Mouse (Mus musculus) embryonic facial prominence, embryonic 11.5 days (tissue): ENCODE measurements at regions not wholly inside any gene's neighbourhood (a gene's known extent, or its start where the extent isn't known, plus 50 kb on each side); places are given as distances from the start of the nearest gene placed in this dataset.

ENCODE experiments used
- ATAC-seq: fragments of 200-750 bp; cut with Nextera tagmentation; replicated peaks from 2 replicates; pipeline ENCODE4 v1.8.0; 2017; ENCODE audit warnings: low read depth; ENCODE audit not compliant: insufficient number of reproducible peaks, low FRiP score, low TSS enrichment
- DNase-seq: peaks from one replicate; pipeline ENCODE4 v3.0.0-alpha.2; 2015; ENCODE audit warnings: low spot score
- H3K27ac ChIP-seq: fragments of 300-500 bp; sonication (generic); replicated peaks from 2 replicates; pipeline ENCODE4 v1.5.1; 2014; ENCODE audit warnings: mild to moderate bottlenecking, low read depth, low read length, control low read depth
- H3K27me3 ChIP-seq: fragments of 300-500 bp; sonication (generic); 2 replicates; pipeline ENCODE4 v1.6.1; 2014; ENCODE audit warnings: mild to moderate bottlenecking, low read length, moderate library complexity, mixed read lengths; ENCODE audit not compliant: control insufficient read depth, insufficient read depth
- H3K36me3 ChIP-seq: fragments of 300-500 bp; sonication (generic); replicated peaks from 2 replicates; pipeline ENCODE4 v1.6.1; 2014; ENCODE audit warnings: low read depth, mild to moderate bottlenecking, low read length, moderate library complexity, mixed read lengths; ENCODE audit not compliant: control insufficient read depth, insufficient read depth
- H3K4me1 ChIP-seq: fragments of 300-500 bp; sonication (generic); 2 replicates; pipeline ENCODE4 v1.6.1; 2014; ENCODE audit warnings: low read length, mixed read lengths; ENCODE audit not compliant: control insufficient read depth, insufficient read depth
- H3K4me2 ChIP-seq: fragments of 300-500 bp; sonication (generic); 2 replicates; pipeline ENCODE4 v1.6.1; 2014; ENCODE audit warnings: low read depth, mild to moderate bottlenecking, control low read depth, low read length, moderate library complexity
- H3K4me3 ChIP-seq: fragments of 300-500 bp; sonication (generic); 2 replicates; pipeline ENCODE4 v1.5.1; 2014; ENCODE audit warnings: low read depth, low read length, control low read depth
- H3K9ac ChIP-seq: fragments of 300-500 bp; sonication (generic); replicated peaks from 2 replicates; pipeline ENCODE4 v1.6.1; 2014; ENCODE audit warnings: mild to moderate bottlenecking, control low read depth, low read length
- H3K9me3 ChIP-seq: fragments of 300-500 bp; sonication (generic); replicated peaks from 2 replicates; pipeline ENCODE4 v1.6.1; 2016; ENCODE audit warnings: mild to moderate bottlenecking, low read length, inconsistent platforms, mixed read lengths; ENCODE audit not compliant: control insufficient read depth
- WGBS: fragments of 180-500 bp; shearing (Covaris S2); extraction: QIAGEN DNeasy Blood & Tissue Kit; methylation state at CpG from one replicate; pipeline ENCODE4 v1.1.7; 2014; 5-methylcytosine and 5-hydroxymethylcytosine counted together

GRCm38 (mm10) chr7:71526152-71526551 is 174.9 kb upstream of the Gm10295 start:
- WGBS = 83% methylated on average over 2 of the region's 2 CpGs
- H3K27me3 ChIP-seq = no peaks in the 10 kb centered on the region
- no peaks in the 10 kb centered on the region for H3K4me1 ChIP-seq
- DNase-seq = no peak
- no peak overlapping the region for H3K4me2 ChIP-seq
- H3K9me3 ChIP-seq = no peaks in the 10 kb centered on the region
- no peak for ATAC-seq
- H3K4me3 ChIP-seq = no peak overlapping the region
- H3K9ac ChIP-seq = no peak overlapping the region
- H3K36me3 ChIP-seq = no peaks in the 10 kb centered on the region
- no peak overlapping the region for H3K27ac ChIP-seq

DNA sequence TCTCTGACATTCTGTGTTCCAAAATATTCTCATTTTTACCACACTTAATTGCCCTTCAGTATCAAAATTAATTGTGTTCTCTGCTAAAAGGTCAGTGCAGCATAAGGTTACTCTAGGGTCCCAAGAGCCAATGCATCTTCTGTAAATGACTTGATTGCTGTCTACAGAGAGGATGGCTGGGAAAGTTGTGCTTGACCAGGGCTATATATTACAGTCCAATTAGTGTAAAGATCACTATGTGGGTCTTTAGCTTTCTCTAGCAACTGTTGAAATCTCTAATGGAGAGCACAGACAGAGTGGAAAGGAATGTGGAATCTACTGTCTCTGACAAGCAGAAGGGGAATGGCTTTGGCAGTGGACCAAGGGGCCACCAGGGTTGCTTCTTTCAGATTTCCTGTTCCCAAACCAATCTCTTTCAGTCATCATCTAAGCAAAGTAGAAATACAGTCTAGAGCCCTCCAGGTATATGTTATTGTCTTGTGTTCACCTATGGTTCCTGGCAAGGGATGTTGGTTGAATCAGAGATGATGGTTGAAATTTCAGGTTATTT is 173.4 kb upstream of the Gm10295 start:
- Histone ChIP-seq H3K9ac (no peak overlapping the region), H3K4me1 (no peaks in the 10 kb centered on the region), H3K9me3 (no peaks in the 10 kb centered on the region), H3K27me3 (no peaks in the 10 kb centered on the region), H3K4me2 (no peak overlapping the region), H3K27ac (no peak overlapping the region), H3K36me3 (no peaks in the 10 kb centered on the region), H3K4me3 (no peak overlapping the region)
- ATAC-seq (no peak), DNase-seq (no peak)

GRCm38 (mm10) chr7:71524119-71524518 is 172.8 kb upstream of the Gm10295 start:
- ATAC-seq (no peak), DNase-seq (no peak)
- H3K4me1 ChIP-seq = no peaks in the 10 kb centered on the region
- H3K4me3 ChIP-seq = no peak overlapping the region
- no peak overlapping the region for H3K27ac ChIP-seq
- no peaks in the 10 kb centered on the region for H3K9me3 ChIP-seq
- H3K27me3 ChIP-seq = no peaks in the 10 kb centered on the region
- no peak overlapping the region for H3K9ac ChIP-seq
- WGBS = 84% methylated on average over 2 of the region's 2 CpGs
- no peaks in the 10 kb centered on the region for H3K36me3 ChIP-seq
- no peak overlapping the region for H3K4me2 ChIP-seq

- Histone ChIP-seq H3K27ac (no peak overlapping the region), H3K36me3 (no peaks in the 10 kb centered on the region), H3K9ac (no peak overlapping the region), H3K4me1 (no peaks in the 10 kb centered on the region), H3K27me3 (no peaks in the 10 kb centered on the region), H3K4me3 (no peak overlapping the region), H3K4me2 (no peak overlapping the region), H3K9me3 (no peaks in the 10 kb centered on the region)
- DNase-seq = no peak
- 76% methylated on average over 3 of the region's 3 CpGs for WGBS
- ATAC-seq = no peak
These were observed 156.1 kb upstream of the Gm10295 start for GRCm38 (mm10) chr7:71507379-71507778.

GRCm38 (mm10) chr7:71500719-71501118 is 149.4 kb upstream of the Gm10295 start:
- H3K4me3 ChIP-seq = no peak overlapping the region
- ATAC-seq = no peak
- no peak overlapping the region for H3K27ac ChIP-seq
- no peaks in the 10 kb centered on the region for H3K36me3 ChIP-seq
- DNase-seq = no peak
- no peak overlapping the region for H3K9ac ChIP-seq
- H3K4me2 ChIP-seq = no peak overlapping the region
- no peaks in the 10 kb centered on the region for H3K27me3 ChIP-seq
- 53% methylated on average over 6 of the region's 6 CpGs for WGBS
- H3K9me3 ChIP-seq = no peaks in the 10 kb centered on the region
- H3K4me1 ChIP-seq = no peaks in the 10 kb centered on the region

DNA sequence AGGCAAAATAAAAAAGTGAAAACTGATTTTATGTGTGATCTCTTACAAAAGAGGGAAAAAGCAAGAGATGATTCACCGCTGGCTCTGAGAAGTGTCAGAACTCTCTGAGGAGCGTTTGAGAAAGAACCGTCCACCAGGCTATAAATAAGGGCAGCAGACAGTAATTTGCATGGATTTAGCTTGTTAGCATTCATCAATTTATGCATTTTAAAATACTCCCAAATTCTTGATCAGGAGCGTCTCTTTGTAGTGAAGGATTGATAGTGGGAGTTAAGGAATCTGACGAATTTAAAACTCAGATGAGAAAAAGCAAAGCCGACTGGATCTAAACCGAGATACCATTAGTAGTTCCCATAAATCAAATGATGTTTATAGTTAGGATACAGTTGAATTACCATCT is 146.8 kb upstream of the Gm10295 start:
- Histone ChIP-seq H3K4me2 (no peak overlapping the region), H3K9me3 (no peaks in the 10 kb centered on the region), H3K36me3 (no peaks in the 10 kb centered on the region), H3K27me3 (no peaks in the 10 kb centered on the region), H3K27ac (no peak overlapping the region), H3K9ac (no peak overlapping the region), H3K4me1 (no peaks in the 10 kb centered on the region), H3K4me3 (no peak overlapping the region)
- 86% methylated on average over 7 of the region's 7 CpGs for WGBS
- DNase-seq (no peak), ATAC-seq (no peak)

DNA sequence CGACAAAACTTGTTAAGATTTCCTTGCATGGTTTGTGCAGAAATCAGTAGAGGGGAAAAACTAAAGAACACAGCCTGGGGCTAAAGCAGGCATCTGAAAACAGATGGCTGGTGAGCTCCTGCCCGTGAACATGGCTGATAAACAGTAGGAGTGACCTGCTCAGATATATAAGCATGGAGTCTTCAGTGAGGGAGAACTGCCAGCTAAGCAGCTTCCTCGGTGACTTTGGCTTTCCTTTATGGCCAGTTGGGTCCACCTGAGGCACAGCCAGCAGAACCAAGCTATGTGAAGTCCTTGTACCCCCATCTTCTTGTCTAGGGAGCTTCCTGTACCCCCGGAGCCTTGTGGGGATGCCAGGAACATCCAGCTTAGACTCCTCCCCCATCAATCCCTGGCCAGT is 139.8 kb upstream of the Gm10295 start:
- no peaks in the 10 kb centered on the region for H3K27me3 ChIP-seq
- WGBS = 60% methylated on average over 4 of the region's 4 CpGs
- no peaks in the 10 kb centered on the region for H3K36me3 ChIP-seq
- H3K4me1 ChIP-seq = no peaks in the 10 kb centered on the region
- no peak for ATAC-seq
- DNase-seq = no peak
- no peaks in the 10 kb centered on the region for H3K9me3 ChIP-seq
- H3K4me2 ChIP-seq = no peak overlapping the region
- H3K9ac ChIP-seq = no peak overlapping the region
- no peak overlapping the region for H3K4me3 ChIP-seq
- no peak overlapping the region for H3K27ac ChIP-seq

- Histone ChIP-seq H3K4me2 (no peak overlapping the region), H3K4me3 (no peak overlapping the region), H3K36me3 (no peaks in the 10 kb centered on the region), H3K9me3 (no peaks in the 10 kb centered on the region), H3K4me1 (no peaks in the 10 kb centered on the region), H3K27ac (no peak overlapping the region), H3K9ac (no peak overlapping the region), H3K27me3 (no peaks in the 10 kb centered on the region)
- 85% methylated on average over 7 of the region's 7 CpGs for WGBS
- DNase-seq (no peak), ATAC-seq (no peak)
These were observed 136.8 kb upstream of the Gm10295 start for GRCm38 (mm10) chr7:71488016-71488650.
